Mouse (Mus musculus) WW6 (cell line): ENCODE results near the gene Lrp2.

Experiments used
- DNase-seq: peaks from one replicate; pipeline ENCODE4 v3.0.0-alpha.2; 2013; ENCODE audit warnings: low read depth, low spot score

Gene Lrp2

DNA sequence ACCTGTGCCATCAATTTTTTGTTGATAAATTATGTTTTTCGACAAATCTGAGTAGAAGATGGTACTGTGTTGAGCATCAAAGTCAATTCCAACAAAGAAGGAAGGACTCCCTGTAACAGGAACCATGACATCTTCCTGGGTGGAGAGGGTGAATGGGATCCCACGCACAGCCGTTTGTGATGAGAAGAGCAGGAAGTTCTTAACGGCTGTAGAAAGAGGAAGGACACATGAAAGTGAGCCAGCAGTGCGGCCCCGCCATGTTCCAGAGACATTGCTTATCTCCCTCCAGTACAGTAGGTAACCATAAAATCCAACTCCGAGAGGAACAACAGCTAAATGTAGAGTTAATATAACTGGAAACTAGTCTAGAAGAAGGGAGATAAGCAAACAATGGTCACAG lies 67.6 kb downstream of the Lrp2 start:
- DNase-seq, result no peak

DNA sequence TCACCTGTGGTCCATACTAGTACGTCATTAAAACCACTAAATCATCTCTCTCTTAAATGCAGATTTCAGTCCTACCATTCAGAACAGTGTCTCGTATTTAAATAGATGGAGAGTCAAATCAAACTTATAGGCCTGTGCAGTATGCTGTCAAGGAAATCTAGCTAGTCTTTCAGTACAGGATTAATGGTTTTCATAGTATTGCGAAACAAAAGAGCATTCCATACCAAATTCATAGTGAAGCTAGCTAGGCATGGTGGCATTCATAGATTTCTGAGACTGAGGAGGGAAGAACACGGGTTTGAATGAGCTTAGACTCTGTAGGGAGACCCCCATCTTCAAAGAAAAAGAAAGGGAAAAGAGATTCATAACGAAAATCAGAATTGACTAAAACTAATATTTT lies 74.1 kb downstream of the Lrp2 start:
- no peak for DNase-seq

DNA sequence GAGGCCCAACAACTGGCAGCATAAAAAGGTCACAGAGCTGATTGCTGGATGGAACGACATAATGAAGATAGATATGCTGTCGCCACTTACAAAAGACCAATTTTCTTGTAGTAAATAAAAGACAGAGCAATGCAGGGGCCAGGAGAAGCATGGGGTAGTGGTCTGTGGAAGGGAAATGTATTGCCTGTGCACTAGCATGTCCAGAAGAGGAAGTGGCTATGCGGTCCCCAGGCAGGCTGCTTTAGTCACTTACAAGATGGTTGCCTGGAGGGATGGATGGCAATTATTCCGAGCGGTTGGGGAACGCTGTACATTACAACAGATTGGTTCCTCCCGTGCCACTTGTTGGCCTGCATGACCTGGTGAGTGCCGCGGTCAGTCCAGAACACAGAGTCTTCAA lies 85.5 kb downstream of the Lrp2 start:
- no peak for DNase-seq

GRCm38 (mm10) chr2:69493130-69493529 lies 92.7 kb downstream of the Lrp2 start:
- DNase-seq, result no peak

DNA sequence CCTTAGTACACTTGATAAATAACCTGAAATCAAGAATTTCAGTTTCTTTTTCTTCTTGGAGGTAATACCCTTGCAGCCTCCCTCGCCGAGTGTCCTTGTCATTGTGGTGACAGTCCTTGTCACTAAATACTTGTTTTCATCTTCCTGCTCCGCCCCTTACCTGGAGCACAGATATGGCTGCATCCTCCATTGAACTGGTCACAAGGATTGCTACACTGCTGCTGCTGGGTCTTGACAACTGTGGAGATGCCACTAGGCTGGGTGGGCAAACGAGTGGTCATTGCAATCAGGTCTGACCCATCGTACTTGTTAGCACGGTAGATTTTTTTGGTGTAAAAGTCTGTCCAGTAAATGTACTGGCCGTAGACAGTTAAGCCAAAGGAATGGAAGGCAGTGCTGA lies 104.9 kb downstream of the Lrp2 start:
- DNase-seq, result no peak

DNA sequence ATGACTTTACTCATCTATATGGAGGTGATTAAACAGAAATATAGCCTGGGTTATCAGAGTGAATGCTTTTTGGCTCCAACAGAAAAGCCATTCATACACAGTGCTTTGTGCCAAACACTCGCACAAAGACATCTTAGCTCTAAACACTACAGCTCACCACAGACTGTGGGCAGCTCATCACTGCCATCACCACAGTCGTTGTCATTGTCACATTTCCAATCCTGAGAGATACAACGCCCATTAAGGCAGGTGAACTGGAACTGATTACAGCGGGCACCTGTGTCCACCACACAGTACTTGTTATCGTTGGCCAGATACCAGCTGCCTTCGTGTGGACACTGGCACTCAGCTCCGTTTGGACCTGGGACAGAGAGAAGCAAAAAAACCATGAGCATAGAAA lies 106.0 kb downstream of the Lrp2 start:
- DNase-seq, result no peak

- DNase-seq, result no peak
These were observed 109.0 kb downstream of the Lrp2 start for GRCm38 (mm10) chr2:69476901-69477300.

- no peak for DNase-seq
These were observed 110.7 kb downstream of the Lrp2 start for GRCm38 (mm10) chr2:69475177-69475576.

DNA sequence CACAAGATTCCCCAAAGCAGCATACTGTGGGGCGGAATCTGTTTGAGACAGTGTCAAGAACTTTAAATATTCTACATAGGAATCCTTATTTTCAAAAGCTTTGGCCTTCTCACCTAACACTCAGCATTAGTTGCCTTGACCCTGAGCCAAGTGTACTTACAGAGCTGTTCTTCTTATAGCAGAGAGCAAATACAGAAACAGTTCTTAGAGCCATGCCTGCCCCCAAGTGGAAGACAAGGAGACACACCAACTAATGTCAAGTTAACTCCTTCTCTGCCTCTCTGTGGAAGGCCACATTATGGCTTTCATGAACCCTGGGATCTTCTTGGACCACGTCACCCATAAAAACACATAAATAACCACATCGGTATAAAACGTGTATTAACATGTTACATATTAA lies 114.0 kb downstream of the Lrp2 start:
- no peak for DNase-seq

GRCm38 (mm10) chr2:69463609-69464008 lies 122.3 kb downstream of the Lrp2 start:
- DNase-seq, result no peak

GRCm38 (mm10) chr2:69459481-69459880 lies 126.4 kb downstream of the Lrp2 start:
- DNase-seq, result no peak

DNA sequence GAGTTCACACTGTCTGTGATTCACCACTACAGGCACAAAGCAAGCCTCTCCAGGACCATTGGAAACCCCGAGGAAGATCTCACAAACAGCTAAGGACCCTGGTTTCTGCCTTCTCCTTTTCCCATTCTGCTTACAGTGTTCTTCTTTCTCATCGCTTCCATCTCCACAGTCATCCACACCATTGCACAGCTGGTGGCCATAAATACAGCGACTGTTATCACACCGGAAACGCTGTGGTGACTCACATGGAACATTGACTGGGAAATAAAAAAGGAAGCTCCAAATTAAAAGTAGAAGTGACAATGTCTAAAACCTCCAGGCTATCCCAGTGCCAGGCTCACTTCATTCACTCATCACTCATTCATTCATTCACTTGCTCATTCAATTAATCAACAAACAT lies 134.7 kb downstream of the Lrp2 start:
- no peak for DNase-seq

DNA sequence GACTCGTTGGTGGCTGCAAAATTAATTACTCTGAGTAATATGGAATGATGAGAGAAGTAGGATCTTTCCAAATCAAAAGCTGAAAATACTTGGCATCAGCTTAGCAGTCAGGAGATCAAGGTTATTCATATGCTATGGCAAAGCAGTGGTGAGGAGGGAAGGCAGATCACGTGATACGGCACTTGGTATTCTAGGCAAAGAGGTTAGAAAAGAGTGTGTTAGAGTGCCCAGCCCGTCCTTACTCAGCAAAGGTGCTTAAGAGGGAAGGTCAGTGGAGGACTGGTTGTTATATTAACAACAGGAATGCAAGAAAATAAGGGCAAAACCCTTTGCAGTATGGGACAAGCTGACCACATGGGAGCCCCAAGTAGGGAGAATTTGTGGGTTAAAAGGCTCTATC lies 137.3 kb downstream of the Lrp2 start:
- no peak for DNase-seq

DNA sequence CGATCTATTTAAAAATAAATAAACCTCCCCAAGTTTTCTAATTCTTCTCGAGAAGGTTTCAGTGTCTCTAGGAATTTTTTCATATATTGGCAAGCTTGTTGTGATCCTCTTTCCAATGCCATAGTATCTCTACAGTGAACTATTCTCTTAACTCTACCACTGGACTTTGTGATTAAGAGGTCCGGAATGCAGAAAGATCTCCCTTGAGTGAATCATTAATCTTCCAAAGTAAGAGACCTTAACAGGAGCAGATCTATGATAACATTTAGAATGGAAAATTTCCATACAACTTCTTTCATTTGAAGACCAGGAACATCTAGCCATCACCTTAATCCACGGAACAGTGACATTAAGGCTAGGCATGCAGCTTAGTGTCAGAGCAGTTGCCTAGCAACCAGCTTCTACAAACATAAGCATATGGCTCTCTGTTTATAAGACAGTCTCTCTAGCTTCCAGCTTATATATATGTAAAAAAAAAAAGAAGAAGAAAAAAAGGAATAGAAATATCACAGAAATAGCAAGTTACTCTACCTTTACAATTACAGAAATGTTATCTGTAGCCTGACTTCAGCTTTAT lies 139.9 kb downstream of the Lrp2 start:
- DNase-seq, result no peak

GRCm38 (mm10) chr2:69441656-69442055 lies 144.2 kb downstream of the Lrp2 start:
- DNase-seq, result no peak

- DNase-seq, result no peak
These were observed 157.7 kb downstream of the Lrp2 start for GRCm38 (mm10) chr2:69428116-69428515.

DNA sequence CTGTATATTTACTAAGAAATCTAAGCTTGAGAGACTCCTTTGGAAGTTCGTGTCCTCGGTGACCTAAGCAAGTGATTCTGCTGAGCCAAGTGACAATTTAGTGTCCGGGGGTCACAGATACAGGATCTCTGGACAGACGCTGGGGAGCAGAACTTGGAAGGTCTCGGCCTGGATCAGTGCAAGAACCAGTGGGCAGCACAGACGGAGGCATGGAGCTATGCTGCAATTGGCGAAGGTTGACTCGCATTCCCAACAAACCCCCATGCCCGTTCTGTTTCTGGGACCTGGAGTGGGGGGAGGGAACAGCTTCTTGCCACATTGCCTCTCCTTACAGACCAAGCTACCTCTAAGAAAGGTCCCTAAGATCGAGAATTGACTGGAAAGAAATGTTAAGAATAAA lies 158.7 kb downstream of the Lrp2 start:
- no peak for DNase-seq

DNA sequence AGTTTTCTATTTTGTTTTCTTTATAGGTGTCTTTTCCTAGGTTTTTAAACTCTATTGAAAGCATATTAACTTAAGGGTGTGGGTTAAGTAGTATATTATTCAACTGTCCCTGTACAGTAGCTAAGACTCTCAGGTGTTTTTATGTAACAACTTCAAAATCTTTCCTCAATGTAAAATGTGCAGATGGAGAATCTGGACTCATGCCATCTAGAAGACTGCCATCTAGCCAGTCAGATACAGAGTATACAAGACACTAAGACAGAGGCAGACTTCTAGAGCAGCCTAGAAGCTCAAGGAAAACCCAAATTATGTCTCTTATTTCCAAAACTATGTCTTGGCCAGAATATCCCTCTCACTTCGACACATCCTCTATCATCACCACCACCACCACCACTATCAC lies 159.8 kb downstream of the Lrp2 start:
- no peak for DNase-seq

GRCm38 (mm10) chr2:69424829-69425228 lies 161.0 kb downstream of the Lrp2 start:
- DNase-seq, result no peak

- DNase-seq, result no peak
These were observed 167.5 kb downstream of the Lrp2 start for GRCm38 (mm10) chr2:69418294-69418881.

DNA sequence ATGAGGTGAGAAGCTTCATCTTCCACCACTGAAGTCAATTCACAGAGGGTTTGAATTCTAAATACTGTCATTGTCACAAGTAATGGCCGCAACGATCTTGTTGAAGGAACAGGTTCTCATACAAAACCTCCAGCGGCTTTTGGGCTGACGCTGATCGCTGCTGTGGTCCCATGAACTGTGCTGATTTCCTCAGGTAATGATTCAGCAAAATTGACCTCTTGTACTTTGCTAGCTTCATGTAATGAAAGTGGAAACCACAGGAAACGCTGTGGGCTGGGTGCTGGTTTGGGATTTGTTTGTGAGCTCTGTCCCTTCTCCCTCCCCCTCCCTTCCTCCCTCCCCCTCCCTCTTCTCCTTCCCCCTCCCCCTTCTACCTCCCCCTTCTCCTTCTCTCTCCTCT lies 170.8 kb downstream of the Lrp2 start:
- DNase-seq, result no peak

- no peak for DNase-seq
These were observed 171.3 kb downstream of the Lrp2 start for GRCm38 (mm10) chr2:69414539-69414938.

DNA sequence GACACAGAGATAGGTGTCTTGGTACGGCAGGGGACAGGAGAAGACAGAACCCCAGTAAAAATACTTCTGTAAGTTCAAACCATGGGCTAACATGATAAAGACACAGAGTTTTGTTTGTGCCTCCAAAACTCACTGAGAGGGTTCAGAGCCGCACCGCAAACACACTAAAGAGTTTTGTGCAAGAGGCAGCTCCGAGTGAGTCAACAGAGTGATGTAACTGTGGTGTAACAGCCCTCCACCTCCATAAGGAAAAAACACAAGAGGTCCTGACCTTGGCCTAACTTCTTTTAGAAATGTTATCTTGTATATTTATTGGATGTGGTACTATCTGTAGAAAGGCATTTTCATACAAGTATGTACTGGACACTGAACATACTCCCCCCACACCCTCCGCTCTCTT lies 180.2 kb downstream of the Lrp2 start:
- DNase-seq, result no peak

DNA sequence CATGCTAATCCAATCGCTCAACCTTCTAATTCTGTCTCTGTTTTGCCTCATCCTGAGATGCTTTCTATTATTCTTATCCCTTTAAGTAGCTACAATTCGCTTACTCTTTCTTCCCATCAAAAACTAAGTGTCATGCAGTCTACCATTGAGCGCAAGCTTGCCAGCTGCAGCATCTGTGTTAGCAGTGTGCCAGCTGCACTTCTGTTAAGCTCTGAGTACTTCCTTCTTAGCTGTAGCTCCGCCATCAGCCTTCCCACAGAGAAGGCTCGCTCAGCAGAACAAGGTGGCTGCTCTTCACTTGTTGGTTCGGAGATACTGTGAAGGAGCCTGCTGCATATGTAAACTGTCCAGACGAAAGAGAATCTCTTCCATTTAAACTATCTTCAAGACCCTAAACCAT lies 183.6 kb downstream of the Lrp2 start:
- DNase-seq, result no peak
